Mouse (Mus musculus) left cerebral cortex, postnatal 4 days (tissue): ENCODE measurements around the gene Fmnl2. TPM values are rescaled to one million over a fixed set of nuclear protein-coding genes. Genes with fewer than 3 reads are reported as not detected.

ENCODE experiments used
- DNase-seq: peaks from one replicate; pipeline ENCODE4 v3.0.0-alpha.2; 2022
- intact Hi-C: fragments of 180-260 bp; cut with DNase I; formaldehyde crosslinking; loops from one replicate; pipeline ENCODE4 v1.15.1; 2025
- total RNA-seq, 2 experiments: library from RNA; stranded (reverse); gene quantifications; 2 replicates each; pipeline ENCODE4 v1.2.3; 2021

Fmnl2 gene
- total RNA-seq, 2 experiments from 2014 or later, result 62.6 to 70.6 TPM

GRCm38 (mm10) chr2:52978796-52979195, 121.1 kb downstream of the Fmnl2 start:
- no peak for DNase-seq
- intact Hi-C loops, result no loop called here

- DNase-seq, result no peak
- intact Hi-C loops, result no loop called here
Measured at GRCm38 (mm10) chr2:52979280-52979763, 121.7 kb downstream of the Fmnl2 start.

GRCm38 (mm10) chr2:52981126-52981525, 123.5 kb downstream of the Fmnl2 start:
- intact Hi-C loops, result no loop called here
- DNase-seq, result no peak

GRCm38 (mm10) chr2:52981595-52981994, 123.9 kb downstream of the Fmnl2 start:
- no peak for DNase-seq
- intact Hi-C loops, result no loop called here

- intact Hi-C loops, result no loop called here
- no peak for DNase-seq
Measured at GRCm38 (mm10) chr2:52982502-52982901, 124.8 kb downstream of the Fmnl2 start.

GRCm38 (mm10) chr2:52984556-52984955, 126.9 kb downstream of the Fmnl2 start:
- intact Hi-C loops, result no loop called here
- no peak for DNase-seq

- DNase-seq, result peak; percentile 44
- intact Hi-C loops, result no loop called here
Measured at GRCm38 (mm10) chr2:52985167-52985566, 127.5 kb downstream of the Fmnl2 start.

GRCm38 (mm10) chr2:52986354-52986753, 128.7 kb downstream of the Fmnl2 start:
- DNase-seq, result no peak
- intact Hi-C loops, result no loop called here

- intact Hi-C loops, result no loop called here
- DNase-seq, result no peak
Measured at GRCm38 (mm10) chr2:52987035-52987434, 129.4 kb downstream of the Fmnl2 start.

GRCm38 (mm10) chr2:52987637-52988295, 130.1 kb downstream of the Fmnl2 start:
- intact Hi-C loops, result no loop called here
- no peak for DNase-seq

- intact Hi-C loops, result no loop called here
- no peak for DNase-seq
Measured at GRCm38 (mm10) chr2:52989316-52989715, 131.7 kb downstream of the Fmnl2 start.

GRCm38 (mm10) chr2:52990874-52991687, 133.4 kb downstream of the Fmnl2 start:
- intact Hi-C loops, result no loop called here

GRCm38 (mm10) chr2:52991688-52992194, 134.1 kb downstream of the Fmnl2 start:
- intact Hi-C loops, result no loop called here
- no peak for DNase-seq

More at GRCm38 (mm10) chr2:52990874-52991687, 133.4 kb downstream of the Fmnl2 start:
- no peak for DNase-seq

GRCm38 (mm10) chr2:52993241-52993640, 135.6 kb downstream of the Fmnl2 start:
- intact Hi-C loops, result no loop called here
- no peak for DNase-seq

- intact Hi-C loops, result no loop called here
- no peak for DNase-seq
Measured at GRCm38 (mm10) chr2:52994526-52994925, 136.9 kb downstream of the Fmnl2 start.

- DNase-seq, result peak; percentile 30
- intact Hi-C loops, result no loop called here
Measured at GRCm38 (mm10) chr2:52997955-52998750, 140.5 kb downstream of the Fmnl2 start.

GRCm38 (mm10) chr2:52999524-52999969, 141.9 kb downstream of the Fmnl2 start:
- DNase-seq, result no peak
- intact Hi-C loops, result no loop called here

GRCm38 (mm10) chr2:53000446-53000845, 142.8 kb downstream of the Fmnl2 start:
- no peak for DNase-seq
- intact Hi-C loops, result no loop called here

- DNase-seq, result peak; percentile 33
- intact Hi-C loops, result no loop called here
Measured at GRCm38 (mm10) chr2:53006161-53006560, 148.5 kb downstream of the Fmnl2 start.

GRCm38 (mm10) chr2:53007142-53007541, 149.5 kb downstream of the Fmnl2 start:
- peak; percentile 74 for DNase-seq
- intact Hi-C loops, result no loop called here

GRCm38 (mm10) chr2:53013051-53013450, 155.4 kb downstream of the Fmnl2 start:
- no peak for DNase-seq
- intact Hi-C loops, result no loop called here
